13 mouse cellular contexts compared by ENCODE assay signal in the genomic region with DNA sequence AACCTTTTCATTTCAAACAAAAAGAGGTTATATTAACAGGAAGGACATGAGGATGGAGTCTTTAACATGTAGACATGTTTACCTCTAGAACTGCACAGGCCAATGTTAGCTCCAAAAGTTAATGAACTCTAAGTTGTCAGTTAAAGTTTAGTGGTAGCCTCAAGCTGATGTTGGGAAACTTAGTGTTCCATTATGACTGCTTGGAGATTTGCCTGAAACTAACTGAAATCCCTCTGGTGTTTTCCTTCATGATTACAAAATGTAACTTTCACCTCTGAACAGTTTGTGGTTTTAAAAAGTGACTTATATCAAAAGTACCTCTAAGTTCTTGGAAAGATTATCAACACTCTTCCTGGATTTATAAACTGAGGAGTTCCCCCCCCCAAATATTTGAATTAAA.
"Had no signal": no experiment of that assay in that cellular context is flagged by ENCODE, and none has a peak within 500 bp of the region (broad histone marks: within the 10 kb centered on the region; RNA-seq: fewer than 3 reads in every experiment).

No protein-coding gene starts in this region.

- H3K36me3 ChIP-seq: midbrain, embryonic 13.5 days; midbrain, embryonic 15.5 days; neural tube, embryonic 12.5 days; stomach, embryonic 15.5 days had no signal

- H3K4me3 ChIP-seq: midbrain, embryonic 13.5 days; midbrain, embryonic 15.5 days; neural tube, embryonic 12.5 days; stomach, embryonic 15.5 days had no signal

- DNase-seq: lung, adult 18-20 months; lung, embryonic 14.5 days; lung, postnatal 10 days; lung, postnatal 4 days; right cerebral cortex, postnatal 14 days; thymus, postnatal 14 days; thymus, postnatal 36 days had no signal

- ATAC-seq: midbrain, embryonic 13.5 days; midbrain, embryonic 15.5 days had no signal

- H3K9me3 ChIP-seq: midbrain, embryonic 13.5 days; midbrain, embryonic 15.5 days; neural tube, embryonic 12.5 days; stomach, embryonic 15.5 days had no signal

- H3K4me2 ChIP-seq: lung, embryonic 14.5 days; midbrain, embryonic 11.5 days; midbrain, embryonic 13.5 days; midbrain, embryonic 15.5 days; neural tube, embryonic 12.5 days; stomach, embryonic 15.5 days had no signal

- H3K4me1 ChIP-seq: midbrain, embryonic 13.5 days; midbrain, embryonic 15.5 days; neural tube, embryonic 12.5 days; stomach, embryonic 15.5 days had no signal

- H3K9ac ChIP-seq: lung, embryonic 14.5 days; midbrain, embryonic 13.5 days; midbrain, embryonic 15.5 days; neural tube, embryonic 12.5 days; stomach, embryonic 15.5 days had no signal

- H3K27ac ChIP-seq: midbrain, embryonic 13.5 days; midbrain, embryonic 15.5 days; neural tube, embryonic 12.5 days; stomach, embryonic 15.5 days; stomach, postnatal 0 days had no signal

- H3K27me3 ChIP-seq: midbrain, embryonic 13.5 days; midbrain, embryonic 15.5 days; neural tube, embryonic 12.5 days; stomach, embryonic 15.5 days had no signal
